Mouse (Mus musculus) hindbrain, postnatal 0 days (tissue): Measurements from ENCODE around the gene Chga. TPM values are rescaled to one million over a fixed set of nuclear protein-coding genes. Genes with fewer than 3 reads are reported as not detected.

Experiments
- ATAC-seq: fragments of 200-750 bp; cut with Nextera tagmentation; 2 replicates; pipeline ENCODE4 v1.8.0; 2017; ENCODE audit warnings: mild to moderate bottlenecking, moderate TSS enrichment, moderate library complexity
- DNase-seq: peaks from one replicate; pipeline ENCODE4 v3.0.0-alpha.2; 2015; ENCODE audit warnings: low spot score
- H3K27ac ChIP-seq: fragments of 300-500 bp; sonication (generic); 2 replicates; pipeline ENCODE4 v1.5.1; 2014; ENCODE audit warnings: mild to moderate bottlenecking
- H3K27me3 ChIP-seq: fragments of 300-500 bp; sonication (generic); 2 replicates; pipeline ENCODE4 v1.6.1; 2014; ENCODE audit warnings: low read length, mixed read lengths; ENCODE audit not compliant: insufficient read depth
- H3K36me3 ChIP-seq: fragments of 300-500 bp; sonication (generic); 2 replicates; pipeline ENCODE4 v1.6.1; 2014; ENCODE audit warnings: low read length, mixed read lengths; ENCODE audit not compliant: insufficient read depth
- H3K4me1 ChIP-seq: fragments of 300-500 bp; sonication (generic); 2 replicates; pipeline ENCODE4 v1.6.1; 2014; ENCODE audit warnings: antibody characterized with exemption, low read length, mixed read lengths; ENCODE audit not compliant: insufficient read depth
- H3K4me2 ChIP-seq: fragments of 300-500 bp; sonication (generic); 2 replicates; pipeline ENCODE4 v1.6.1; 2014; ENCODE audit warnings: low read depth, mild to moderate bottlenecking, low read length, moderate library complexity, mixed read lengths
- H3K4me3 ChIP-seq: fragments of 300-500 bp; sonication (generic); 2 replicates; pipeline ENCODE4 v1.5.1; 2014; ENCODE audit warnings: low read length
- H3K9ac ChIP-seq: fragments of 300-500 bp; sonication (generic); replicated peaks from 2 replicates; pipeline ENCODE4 v1.6.1; 2014; ENCODE audit warnings: mild to moderate bottlenecking, low read length, moderate library complexity, mixed read lengths
- H3K9me3 ChIP-seq: fragments of 300-500 bp; sonication (generic); 2 replicates; pipeline ENCODE4 v1.6.1; 2016; ENCODE audit warnings: low read length, mixed read lengths
- CTCF ChIP-seq: IDR thresholded peaks from 2 replicates; pipeline ENCODE4 v1.5.1; 2016; ENCODE audit warnings: antibody characterized with exemption, control low read depth, low read depth
- WGBS: fragments of 180-500 bp; shearing (Covaris S2); extraction: QIAGEN DNeasy Blood & Tissue Kit; methylation state at CpG from one replicate; pipeline ENCODE4 v1.1.7; 2014; 5-methylcytosine and 5-hydroxymethylcytosine counted together
- polyA plus RNA-seq: library from polyadenylated mRNA; unstranded; fragments of >200 nt; fragmentation: Nextera tagmentation; extraction: Ambion mirVana; gene quantifications from 2 replicates; pipeline ENCODE4 v1.2.1, GENCODE M21; 2015
- total RNA-seq: library from RNA; depleted of rRNA; stranded (reverse); fragments of >200 nt; gene quantifications from 2 replicates; pipeline ENCODE4 v1.2.3, GENCODE M21; 2014; rRNA removed

Gene Chga
- total and polyA plus RNA-seq, 2 experiments from 2014 or later = 160 to 255 TPM

GRCm38 (mm10) chr12:102613411-102613810 is 58.6 kb downstream of the Chga start:
- H3K36me3 ChIP-seq = no peaks in the 10 kb centered on the region
- WGBS = 83% methylated on average over 4 of the region's 4 CpGs
- ATAC-seq (no peak), DNase-seq (no peak)
- peaks cover 14% of the 10 kb centered on the region for H3K4me1 ChIP-seq
- no peak overlapping the region for H3K9ac ChIP-seq
- H3K27me3 ChIP-seq = no peaks in the 10 kb centered on the region
- H3K9me3 ChIP-seq = no peaks in the 10 kb centered on the region
- H3K4me2 ChIP-seq = no peak overlapping the region
- no peak for TF ChIP-seq CTCF
- no peak overlapping the region for H3K4me3 ChIP-seq
- H3K27ac ChIP-seq = no peak overlapping the region

Other genes starting within 250 kb of the Chga start
- 148 TPM in 2 replicates for gene Lgmn, start 115.2 kb upstream of the Chga start, total RNA-seq
- 166 and 179 TPM in 2 replicates for gene Lgmn, start 115.2 kb upstream of the Chga start, polyA plus RNA-seq
- gene Golga5, start 85.8 kb upstream of the Chga start, total RNA-seq = 23.2 and 24.7 TPM in 2 replicates
- 24.3 and 25.0 TPM in 2 replicates for gene Golga5, start 85.8 kb upstream of the Chga start, polyA plus RNA-seq
- gene Itpk1, start 150.0 kb downstream of the Chga start, total RNA-seq = 69.0 and 73.9 TPM in 2 replicates
- 34.1 and 35.7 TPM in 2 replicates for gene Itpk1, start 150.0 kb downstream of the Chga start, polyA plus RNA-seq
- gene Moap1, start 188.7 kb downstream of the Chga start, total RNA-seq = 13.9 and 20.7 TPM in 2 replicates
- 62.3 and 64.9 TPM in 2 replicates for gene Moap1, start 188.7 kb downstream of the Chga start, polyA plus RNA-seq
- gene Tmem251, start 188.8 kb downstream of the Chga start, total RNA-seq = 4.3 and 7.1 TPM in 2 replicates
- gene Tmem251, start 188.8 kb downstream of the Chga start, polyA plus RNA-seq = 11.2 and 12.2 TPM in 2 replicates
- gene Gm28051, start 202.8 kb downstream of the Chga start, total RNA-seq = not detected in 2 replicates
- gene Gm28051, start 202.8 kb downstream of the Chga start, polyA plus RNA-seq = not detected in 2 replicates
- 10.2 and 10.8 TPM in 2 replicates for gene Gon7, start 202.8 kb downstream of the Chga start, total RNA-seq
- 31.4 and 33.9 TPM in 2 replicates for gene Gon7, start 202.8 kb downstream of the Chga start, polyA plus RNA-seq
- 47.2 and 49.2 TPM in 2 replicates for gene Ubr7, start 203.0 kb downstream of the Chga start, total RNA-seq
- 26.2 and 28.1 TPM in 2 replicates for gene Ubr7, start 203.0 kb downstream of the Chga start, polyA plus RNA-seq
- 16.2 and 18.8 TPM in 2 replicates for gene Gm20604, start 203.7 kb downstream of the Chga start, total RNA-seq
- 46.2 and 48.1 TPM in 2 replicates for gene Gm20604, start 203.7 kb downstream of the Chga start, polyA plus RNA-seq